Mouse (Mus musculus): ENCODE measurements around the gene Gm49661. TPM values are rescaled to one million over a fixed set of nuclear protein-coding genes. Genes with fewer than 3 reads are reported as not detected.
A peak's percentile ranks its signal among the peaks of the same experiment; 100 is the strongest.

The Gm49661 gene
- polyA plus RNA-seq, 1 experiment from 2014 or later: not detected

DNA sequence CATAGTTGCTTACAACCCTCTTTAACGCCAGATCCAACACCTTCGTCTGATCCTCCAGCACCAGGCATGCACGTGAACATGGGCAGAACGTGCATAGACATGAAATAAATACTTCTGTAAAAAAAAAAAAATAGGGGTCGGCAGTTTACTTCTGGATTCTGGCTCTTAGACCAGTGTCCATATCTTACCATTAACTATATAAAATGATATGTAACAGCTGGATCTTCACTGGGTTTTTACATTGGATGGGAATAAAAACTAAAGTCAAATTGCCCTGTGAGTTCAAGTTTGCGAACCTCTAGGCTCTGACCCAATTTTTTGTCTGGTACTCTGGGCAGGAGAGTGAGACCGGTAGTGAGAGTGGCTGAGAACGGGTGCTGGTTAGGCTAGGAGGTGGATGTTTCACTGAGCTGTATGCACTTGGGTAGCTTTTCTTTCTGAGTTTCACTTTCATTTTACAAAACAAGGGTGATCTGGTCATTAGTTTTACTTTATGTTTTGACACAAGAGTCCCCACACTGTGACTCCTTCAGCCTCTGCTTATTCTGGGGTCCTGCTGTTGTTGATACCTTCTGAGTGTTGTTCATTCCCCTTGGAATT, 5.4 kb upstream of the Gm49661 start:
- H3K9ac ChIP-seq: peak overlapping the region; percentile 96
- H3K9me3 ChIP-seq (replicated peaks): no peaks in the 10 kb centered on the region
- peak overlapping the region; percentile 99 for H3K27ac ChIP-seq
- WGBS (ENCODE audit: insufficient replicate concordance): 71% methylated on average over 8 of the region's 8 CpGs
- H3K4me3 ChIP-seq (replicated peaks): peak overlapping the region; percentile 76
- H3K4me2 ChIP-seq: peak overlapping the region; percentile 99
- no peak for DNase-seq
- ATAC-seq (ENCODE audit: low read depth): no peak
- H3K27me3 ChIP-seq: no peaks in the 10 kb centered on the region
- peaks cover 91% of the 10 kb centered on the region for H3K4me1 ChIP-seq (replicated peaks)
- peaks cover 53% of the 10 kb centered on the region for H3K36me3 ChIP-seq

GRCm38 (mm10) chr8:84973803-84974542, 4.7 kb upstream of the Gm49661 start:
- Histone ChIP-seq H3K4me1 (replicated peaks) (peaks cover 87% of the 10 kb centered on the region), H3K27ac (peak overlapping the region; percentile 99), H3K9me3 (replicated peaks) (no peaks in the 10 kb centered on the region), H3K4me2 (peak overlapping the region; percentile 99), H3K27me3 (no peaks in the 10 kb centered on the region), H3K4me3 (replicated peaks) (peak overlapping the region; percentile 76), H3K36me3 (peaks cover 53% of the 10 kb centered on the region), H3K9ac (peak overlapping the region; percentile 96)
- DNase-seq (no peak), ATAC-seq (ENCODE audit: low read depth) (no peak)
- WGBS (ENCODE audit: insufficient replicate concordance): 64% methylated on average over 4 of the region's 4 CpGs

DNA sequence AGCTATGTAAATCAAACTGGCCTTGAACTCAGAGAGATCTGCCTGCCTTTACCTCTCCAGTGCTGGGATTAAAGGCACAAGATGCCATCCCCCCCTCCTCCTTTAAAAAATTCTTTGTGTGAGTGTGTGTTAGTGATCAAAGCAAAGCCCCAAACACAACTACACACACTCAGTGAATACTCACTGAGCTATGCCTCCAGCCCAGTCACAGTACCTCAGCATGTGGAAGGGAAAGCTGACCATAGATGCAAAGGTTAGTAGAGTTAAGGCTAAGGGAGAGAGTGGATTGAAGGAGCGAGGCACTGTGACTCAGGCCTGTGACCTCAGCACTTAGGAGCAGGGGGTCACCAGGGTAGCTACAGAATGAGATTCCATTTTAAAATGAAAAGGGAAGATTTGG, 3.8 kb upstream of the Gm49661 start:
- no peak for ATAC-seq (ENCODE audit: low read depth)
- Histone ChIP-seq H3K9ac (peak overlapping the region; percentile 96), H3K4me2 (peak overlapping the region; percentile 99), H3K27ac (peak overlapping the region; percentile 99), H3K9me3 (replicated peaks) (no peaks in the 10 kb centered on the region), H3K27me3 (no peaks in the 10 kb centered on the region), H3K4me1 (replicated peaks) (peaks cover 87% of the 10 kb centered on the region), H3K4me3 (replicated peaks) (peak overlapping the region; percentile 76), H3K36me3 (peaks cover 53% of the 10 kb centered on the region)
- no peak for DNase-seq
- WGBS (ENCODE audit: insufficient replicate concordance): 94% methylated on average over 1 of the region's 1 CpGs

DNA sequence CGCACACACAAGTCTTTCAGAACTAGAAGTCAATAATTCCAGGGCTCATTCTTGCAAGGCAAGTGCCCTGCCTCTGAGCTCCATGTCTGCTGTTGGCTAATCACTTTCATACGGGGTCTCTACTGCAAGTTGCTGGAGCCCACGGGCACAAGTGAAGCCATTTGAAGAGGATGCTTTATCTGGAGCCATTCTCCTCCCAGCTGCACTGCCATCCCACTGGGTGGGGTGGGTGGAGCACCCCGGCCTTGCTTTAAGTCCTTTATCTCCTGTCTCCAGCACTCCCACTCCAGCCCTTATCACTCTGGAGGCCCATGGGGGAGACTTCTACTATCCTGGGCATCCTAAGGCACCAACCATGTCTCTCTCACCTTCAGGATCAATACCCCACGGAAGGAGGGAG, 1.7 kb upstream of the Gm49661 start:
- peak; percentile 86 for ATAC-seq (ENCODE audit: low read depth)
- peaks cover 86% of the 10 kb centered on the region for H3K4me1 ChIP-seq (replicated peaks)
- 16% methylated on average over 5 of the region's 5 CpGs for WGBS (ENCODE audit: insufficient replicate concordance)

DNA sequence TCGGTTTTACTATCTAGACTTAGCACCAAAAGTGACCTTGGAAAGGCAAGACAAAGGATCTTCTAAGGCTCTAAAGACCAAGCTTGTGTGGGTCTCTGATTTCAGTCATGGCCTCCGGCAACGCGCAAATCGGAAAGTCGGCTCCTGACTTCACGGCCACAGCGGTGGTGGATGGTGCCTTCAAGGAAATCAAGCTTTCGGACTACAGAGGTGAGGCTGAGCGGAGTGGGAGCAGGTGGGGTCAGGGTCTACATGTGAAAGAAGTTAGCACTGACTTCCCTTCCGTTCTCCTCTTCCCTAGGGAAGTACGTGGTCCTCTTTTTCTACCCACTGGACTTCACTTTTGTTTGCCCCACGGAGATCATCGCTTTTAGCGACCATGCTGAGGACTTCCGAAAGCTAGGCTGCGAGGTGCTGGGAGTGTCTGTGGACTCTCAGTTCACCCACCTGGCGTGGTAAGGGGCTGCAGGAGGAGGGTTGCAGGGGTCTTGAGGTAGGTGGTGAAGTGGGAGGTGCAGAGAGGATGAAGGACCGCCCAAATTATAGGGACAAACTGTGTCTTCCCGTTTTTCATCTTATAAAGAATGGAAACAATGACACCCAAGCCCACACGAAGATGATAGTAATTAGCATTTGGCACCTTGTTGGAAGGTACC, 1.0 kb upstream of the Gm49661 start:
- H3K9ac ChIP-seq: peak overlapping the region; percentile 96
- no peaks in the 10 kb centered on the region for H3K9me3 ChIP-seq (replicated peaks)
- WGBS (ENCODE audit: insufficient replicate concordance): 4% methylated on average over 21 of the region's 21 CpGs
- H3K4me2 ChIP-seq: peak overlapping the region; percentile 99
- peak overlapping the region; percentile 76 for H3K4me3 ChIP-seq (replicated peaks)
- DNase-seq (no peak), ATAC-seq (ENCODE audit: low read depth) (no peak)
- peaks cover 82% of the 10 kb centered on the region for H3K4me1 ChIP-seq (replicated peaks)
- H3K27me3 ChIP-seq: no peaks in the 10 kb centered on the region
- peak overlapping the region; percentile 99 for H3K27ac ChIP-seq
- H3K36me3 ChIP-seq: peaks cover 52% of the 10 kb centered on the region

More for the DNA sequence above, 1.7 kb upstream of the Gm49661 start:
- H3K4me3 ChIP-seq (replicated peaks): peak overlapping the region; percentile 76
- peaks cover 53% of the 10 kb centered on the region for H3K36me3 ChIP-seq
- H3K9ac ChIP-seq: peak overlapping the region; percentile 96
- no peaks in the 10 kb centered on the region for H3K9me3 ChIP-seq (replicated peaks)
- no peaks in the 10 kb centered on the region for H3K27me3 ChIP-seq
- peak; percentile 93 for DNase-seq
- H3K4me2 ChIP-seq: peak overlapping the region; percentile 99
- peak overlapping the region; percentile 99 for H3K27ac ChIP-seq

- H3K9me3 ChIP-seq (replicated peaks): no peaks in the 10 kb centered on the region
- peak overlapping the region; percentile 99 for H3K27ac ChIP-seq
- WGBS (ENCODE audit: insufficient replicate concordance): 8% methylated on average over 2 of the region's 2 CpGs
- H3K36me3 ChIP-seq: peaks cover 42% of the 10 kb centered on the region
- peak overlapping the region; percentile 96 for H3K9ac ChIP-seq
- H3K4me2 ChIP-seq: peak overlapping the region; percentile 99
- H3K27me3 ChIP-seq: no peaks in the 10 kb centered on the region
- H3K4me1 ChIP-seq (replicated peaks): peaks cover 82% of the 10 kb centered on the region
- DNase-seq (no peak), ATAC-seq (ENCODE audit: low read depth) (no peak)
- peak overlapping the region; percentile 76 for H3K4me3 ChIP-seq (replicated peaks)
Measured at GRCm38 (mm10) chr8:84968650-84969049, 583 bp downstream of the Gm49661 start.

GRCm38 (mm10) chr8:84967532-84968304, 1.5 kb downstream of the Gm49661 start:
- Histone ChIP-seq H3K36me3 (peaks cover 40% of the 10 kb centered on the region), H3K9ac (peak overlapping the region; percentile 96), H3K4me3 (replicated peaks) (peak overlapping the region; percentile 76), H3K27me3 (no peaks in the 10 kb centered on the region), H3K27ac (peak overlapping the region; percentile 99), H3K9me3 (replicated peaks) (no peaks in the 10 kb centered on the region), H3K4me1 (replicated peaks) (peaks cover 74% of the 10 kb centered on the region), H3K4me2 (peak overlapping the region; percentile 99)
- no peak for ATAC-seq (ENCODE audit: low read depth)
- WGBS (ENCODE audit: insufficient replicate concordance): 79% methylated on average over 13 of the region's 13 CpGs
- no peak for DNase-seq

DNA sequence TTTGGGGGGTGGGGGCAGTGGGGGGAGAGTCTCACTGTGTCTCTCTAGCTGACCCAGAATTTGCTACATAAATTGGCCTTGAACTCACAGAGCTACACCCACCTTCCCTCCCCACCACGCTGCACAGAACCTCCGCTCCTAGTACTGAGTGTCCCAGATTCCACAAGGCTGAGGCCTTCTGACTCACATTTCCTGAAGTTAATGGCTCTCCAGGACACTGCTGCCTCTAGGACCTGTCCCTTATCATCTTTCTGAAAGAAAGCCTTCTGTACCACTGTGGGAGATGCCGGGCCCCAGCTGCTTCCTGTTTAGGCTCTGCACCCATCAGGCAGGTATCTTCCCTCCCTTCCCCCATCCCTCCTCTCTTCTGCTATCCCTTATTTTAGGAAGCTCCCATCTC, 2.6 kb downstream of the Gm49661 start:
- DNase-seq (no peak), ATAC-seq (ENCODE audit: low read depth) (no peak)
- peak overlapping the region; percentile 33 for H3K4me3 ChIP-seq (replicated peaks)
- H3K27ac ChIP-seq: peak overlapping the region; percentile 99
- H3K36me3 ChIP-seq: peaks cover 40% of the 10 kb centered on the region
- peaks cover 65% of the 10 kb centered on the region for H3K4me1 ChIP-seq (replicated peaks)
- WGBS (ENCODE audit: insufficient replicate concordance): 17% methylated on average over 3 of the region's 3 CpGs
- H3K4me2 ChIP-seq: peak overlapping the region; percentile 99
- H3K9me3 ChIP-seq (replicated peaks): no peaks in the 10 kb centered on the region
- no peaks in the 10 kb centered on the region for H3K27me3 ChIP-seq
- H3K9ac ChIP-seq: peak overlapping the region; percentile 96

GRCm38 (mm10) chr8:84965731-84966291, 3.4 kb downstream of the Gm49661 start:
- Histone ChIP-seq H3K4me2 (peak overlapping the region; percentile 99), H3K4me1 (replicated peaks) (peaks cover 59% of the 10 kb centered on the region), H3K9me3 (replicated peaks) (no peaks in the 10 kb centered on the region), H3K27me3 (no peaks in the 10 kb centered on the region), H3K36me3 (peaks cover 40% of the 10 kb centered on the region), H3K27ac (peak overlapping the region; percentile 99), H3K9ac (peak overlapping the region; percentile 96), H3K4me3 (replicated peaks) (peak overlapping the region; percentile 82)
- peak; percentile 76 for ATAC-seq (ENCODE audit: low read depth)
- peak; percentile 96 for DNase-seq
- under 1% methylated on average over 41 of the region's 41 CpGs for whole genome bisulfite sequencing (ENCODE audit: insufficient replicate concordance)

GRCm38 (mm10) chr8:84963952-84964351, 5.3 kb downstream of the Gm49661 start:
- Histone ChIP-seq H3K36me3 (peaks cover 48% of the 10 kb centered on the region), H3K4me1 (replicated peaks) (peaks cover 50% of the 10 kb centered on the region), H3K4me3 (replicated peaks) (peak overlapping the region; percentile 82), H3K9ac (peak overlapping the region; percentile 56; the same call in 1 of the 2 replicates), H3K27ac (no peak overlapping the region), H3K9me3 (replicated peaks) (no peaks in the 10 kb centered on the region), H3K27me3 (no peaks in the 10 kb centered on the region), H3K4me2 (peak overlapping the region; percentile 99)
- 71% methylated on average over 4 of the region's 4 CpGs for WGBS (ENCODE audit: insufficient replicate concordance)
- ATAC-seq (ENCODE audit: low read depth) (no peak), DNase-seq (no peak)

Measured in liver, embryonic 13.5 days (tissue).